Mouse (Mus musculus): Measurements from ENCODE around the gene Rab26.

Rab26 gene

DNA sequence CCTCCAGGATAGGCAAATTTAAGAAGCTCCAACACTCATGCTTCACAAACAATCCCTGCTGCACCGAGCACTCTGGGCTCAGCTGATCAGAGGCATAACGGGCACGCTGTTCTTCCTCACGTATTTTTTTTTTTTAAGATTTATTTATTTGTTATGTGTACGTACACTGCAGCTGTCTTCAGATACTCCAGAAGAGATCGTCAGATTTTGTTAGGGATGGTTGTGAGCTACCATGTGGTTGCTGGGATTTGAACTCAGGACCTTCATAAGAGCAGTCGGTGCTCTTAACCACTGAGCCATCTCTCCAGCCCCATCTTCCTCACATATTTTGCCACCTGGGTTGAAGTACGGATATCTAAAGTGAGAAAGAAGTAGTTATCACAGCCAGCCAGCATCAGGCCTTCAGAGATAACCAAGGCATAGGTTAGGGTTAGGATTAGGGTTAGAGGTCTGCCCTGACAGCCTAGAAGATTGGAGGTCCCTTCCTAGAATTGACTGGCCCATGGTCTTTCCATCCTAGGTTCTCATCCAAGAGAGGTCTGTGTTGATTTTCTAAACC, at the start of gene Rab26:
Gene Rab26 (minus strand): TSS at position 51 of the 559 bp plus-strand sequence.
- DNase-seq = no peak

DNA sequence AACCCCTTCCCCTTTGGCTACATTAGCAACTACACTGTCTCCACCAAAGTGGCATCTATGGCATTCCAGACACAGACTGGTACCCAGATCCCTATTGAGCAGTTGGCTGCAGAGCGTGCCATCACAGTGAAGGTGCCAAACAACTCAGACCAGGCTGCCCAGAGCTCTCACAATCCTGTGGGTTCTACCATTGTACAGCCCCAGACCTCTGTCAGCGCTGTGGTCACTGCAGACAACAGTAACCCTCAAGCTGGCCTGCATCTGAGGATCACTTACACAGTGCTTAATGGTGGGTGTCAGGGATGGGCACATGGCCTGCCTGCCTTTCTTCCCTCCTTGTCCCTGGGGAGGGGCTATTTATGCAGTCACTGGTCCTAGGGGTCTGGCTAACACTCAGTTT, 46.3 kb upstream of the Rab26 start:
- DNase-seq = no peak

DNA sequence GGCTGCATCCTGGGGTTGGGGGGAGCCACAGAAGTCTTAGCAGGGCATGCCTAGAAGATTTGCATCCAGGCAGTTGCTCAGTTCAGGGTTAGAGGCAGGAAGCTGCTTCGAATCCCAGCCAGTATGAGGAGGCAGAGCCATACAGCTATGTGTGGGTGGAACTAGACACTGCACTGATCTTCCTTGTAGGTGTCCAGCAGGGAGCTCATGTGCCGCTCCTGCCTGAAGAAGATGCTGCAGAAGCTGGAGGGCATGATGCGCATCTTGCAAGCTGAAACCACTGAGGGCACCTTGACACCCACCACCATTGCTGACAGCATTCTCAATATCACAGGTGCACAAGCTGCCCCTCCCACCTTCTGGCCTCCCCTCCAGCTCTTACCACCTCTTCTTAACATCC, 45.5 kb upstream of the Rab26 start:
- DNase-seq = no peak

DNA sequence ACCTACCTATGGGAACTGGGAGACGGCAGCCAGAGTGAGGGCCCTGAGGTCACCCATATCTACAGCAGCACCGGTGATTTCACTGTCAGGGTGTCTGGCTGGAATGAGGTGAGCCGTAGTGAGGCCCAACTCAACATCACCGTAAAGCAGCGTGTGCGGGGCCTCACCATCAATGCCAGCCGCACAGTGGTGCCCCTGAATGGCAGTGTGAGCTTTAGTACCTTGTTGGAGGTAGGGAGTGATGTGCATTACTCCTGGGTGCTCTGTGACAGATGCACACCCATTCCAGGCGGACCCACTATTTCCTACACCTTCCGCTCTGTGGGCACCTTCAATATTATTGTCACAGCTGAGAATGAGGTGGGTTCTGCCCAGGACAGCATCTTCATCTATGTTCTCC, 39.8 kb upstream of the Rab26 start:
- no peak for DNase-seq

DNA sequence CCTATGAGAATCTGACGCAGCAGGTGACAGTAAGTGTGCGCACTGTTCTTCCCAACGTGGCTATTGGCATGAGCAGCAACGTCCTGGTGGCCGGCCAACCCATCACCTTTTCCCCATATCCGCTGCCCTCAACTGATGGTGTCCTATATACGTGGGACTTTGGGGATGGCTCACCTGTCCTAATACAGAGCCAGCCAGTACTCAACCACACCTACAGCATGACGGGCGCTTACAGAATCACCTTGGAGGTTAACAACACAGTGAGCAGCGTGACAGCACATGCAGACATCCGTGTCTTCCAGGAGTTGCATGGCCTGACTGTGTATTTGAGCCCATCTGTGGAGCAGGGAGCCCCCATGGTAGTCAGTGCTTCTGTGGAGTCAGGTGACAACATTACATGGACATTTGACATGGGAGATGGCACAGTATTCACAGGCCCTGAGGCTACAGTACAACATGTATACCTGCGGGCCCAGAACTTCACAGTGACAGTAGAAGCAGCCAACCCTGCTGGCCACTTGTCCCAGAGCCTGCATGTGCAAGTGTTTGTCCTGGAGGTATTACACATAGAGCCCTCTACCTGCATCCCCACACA, 38.7 kb upstream of the Rab26 start:
- no peak for DNase-seq

DNA sequence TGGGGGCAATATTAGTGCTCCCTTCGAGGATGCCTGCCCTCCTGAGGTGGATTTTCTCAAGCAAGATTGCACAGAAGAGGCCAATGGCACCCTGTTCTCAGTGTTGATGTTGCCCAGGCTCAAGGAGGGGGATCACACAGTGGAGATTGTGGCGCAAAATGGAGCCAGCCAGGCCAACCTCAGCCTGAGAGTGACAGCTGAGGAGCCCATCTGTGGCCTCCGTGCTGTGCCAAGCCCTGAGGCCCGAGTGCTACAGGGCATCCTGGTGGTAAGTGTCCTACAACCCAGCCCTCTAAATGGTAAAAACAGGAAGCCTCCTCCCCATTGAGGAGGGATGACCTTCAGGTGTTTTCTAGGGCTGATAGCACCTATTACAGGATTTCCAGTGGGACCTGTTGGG, 35.8 kb upstream of the Rab26 start:
- no peak for DNase-seq

DNA sequence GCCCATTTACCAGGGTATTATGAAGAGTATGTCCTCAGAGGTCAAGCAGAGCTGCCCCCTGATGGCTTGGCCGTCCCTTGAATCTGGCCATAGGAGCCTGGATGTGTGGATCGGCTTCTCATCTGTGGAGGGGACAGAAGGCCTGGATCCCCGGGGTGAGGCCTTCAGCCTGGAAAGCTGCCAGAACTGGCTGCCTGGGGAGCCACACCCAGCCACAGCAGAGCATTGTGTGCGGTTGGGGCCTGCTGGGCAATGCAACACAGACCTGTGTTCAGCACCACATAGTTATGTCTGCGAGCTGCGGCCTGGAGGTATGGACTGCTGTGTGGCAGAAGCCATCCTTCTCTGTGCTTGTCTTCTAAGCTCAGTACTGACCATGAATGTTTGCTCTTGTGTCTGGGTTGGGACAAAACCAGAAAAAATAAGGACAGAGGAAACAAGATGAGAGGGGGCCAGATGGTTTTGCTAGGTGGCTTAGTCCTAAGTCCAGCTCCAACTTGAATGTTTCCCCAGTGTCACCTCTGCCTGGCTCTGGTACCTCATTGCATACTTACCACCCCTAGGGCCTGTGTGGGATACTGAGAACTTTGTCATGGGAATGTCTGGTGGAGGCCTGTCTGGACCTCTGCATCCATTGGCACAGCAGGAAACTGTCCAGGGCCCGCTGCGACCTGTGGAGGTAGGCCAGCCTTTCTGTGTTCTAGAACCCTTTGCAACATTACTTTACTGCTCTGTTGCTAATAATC, 33.2 kb upstream of the Rab26 start:
- DNase-seq = no peak

DNA sequence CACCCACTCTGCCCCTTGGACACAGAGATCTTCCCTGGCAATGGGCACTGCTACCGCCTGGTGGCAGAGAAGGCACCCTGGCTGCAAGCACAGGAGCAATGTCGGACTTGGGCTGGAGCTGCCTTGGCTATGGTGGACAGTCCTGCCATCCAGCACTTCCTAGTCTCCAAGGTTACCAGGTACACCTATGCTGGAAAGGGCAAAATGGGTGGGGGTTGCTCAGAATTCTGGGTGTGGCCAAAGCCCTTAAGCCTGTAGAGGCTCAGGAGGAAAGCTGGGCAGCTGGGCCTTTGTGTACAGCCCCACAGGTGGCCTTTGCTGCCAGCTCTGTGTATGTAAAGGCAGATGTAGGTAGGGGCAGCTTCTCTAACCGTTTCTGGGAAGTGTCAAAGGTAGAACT, 31.8 kb upstream of the Rab26 start:
- DNase-seq = no peak

DNA sequence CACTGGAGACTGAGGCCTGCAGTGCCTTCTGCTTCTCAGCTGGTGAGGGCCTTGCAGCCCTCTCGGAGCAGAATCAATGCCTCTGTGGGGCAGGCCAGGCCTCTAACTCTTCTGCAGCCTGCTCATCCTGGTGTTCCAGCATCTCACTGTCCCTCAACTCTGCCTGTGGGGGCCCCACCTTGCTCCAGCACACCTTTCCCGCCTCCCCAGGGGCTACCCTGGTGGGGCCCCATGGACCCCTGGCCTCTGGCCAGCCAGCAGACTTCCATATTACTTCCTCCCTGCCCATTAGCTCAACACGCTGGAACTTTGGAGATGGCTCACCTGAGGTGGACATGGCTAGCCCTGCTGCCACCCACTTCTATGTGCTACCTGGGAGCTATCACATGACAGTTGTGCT, 31.1 kb upstream of the Rab26 start:
- DNase-seq = no peak

DNA sequence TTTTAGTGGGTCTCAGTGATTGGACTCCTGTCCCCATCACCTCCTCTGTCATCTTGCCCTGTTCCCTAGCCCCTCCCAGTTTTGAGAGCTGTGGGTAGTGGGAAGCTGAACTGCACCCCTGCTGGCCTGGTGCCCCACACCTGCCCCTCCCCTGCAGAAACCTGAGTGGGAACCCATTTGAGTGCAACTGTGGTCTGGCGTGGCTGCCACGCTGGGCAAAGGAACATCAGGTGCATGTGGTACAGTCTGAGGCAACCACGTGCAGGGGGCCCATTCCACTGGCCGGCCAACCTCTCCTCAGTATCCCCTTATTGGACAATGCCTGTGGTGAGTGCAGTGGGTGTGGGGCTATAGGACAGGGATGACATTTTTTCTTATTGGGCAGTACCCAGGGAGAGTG, 30.4 kb upstream of the Rab26 start:
- DNase-seq = no peak

DNA sequence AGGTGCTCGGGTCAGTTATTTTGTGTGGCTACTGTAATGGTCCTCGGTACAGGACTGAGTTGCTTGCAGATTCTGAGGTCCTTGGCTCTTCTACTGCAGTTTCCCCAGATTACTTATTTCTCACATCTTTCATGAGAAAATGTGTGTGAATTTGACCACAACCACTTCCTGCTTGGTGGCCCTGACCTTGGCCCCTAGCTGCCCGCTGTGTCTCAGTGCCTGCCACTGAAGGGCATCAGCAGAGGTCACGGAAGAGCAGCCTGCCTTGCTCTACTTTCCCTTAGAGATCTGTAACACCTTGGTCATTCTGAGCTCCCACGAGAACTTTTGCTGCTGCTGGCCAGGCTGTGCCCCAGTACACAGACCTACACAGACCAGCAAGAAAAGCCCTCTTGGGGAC, 29.6 kb upstream of the Rab26 start:
- no peak for DNase-seq

DNA sequence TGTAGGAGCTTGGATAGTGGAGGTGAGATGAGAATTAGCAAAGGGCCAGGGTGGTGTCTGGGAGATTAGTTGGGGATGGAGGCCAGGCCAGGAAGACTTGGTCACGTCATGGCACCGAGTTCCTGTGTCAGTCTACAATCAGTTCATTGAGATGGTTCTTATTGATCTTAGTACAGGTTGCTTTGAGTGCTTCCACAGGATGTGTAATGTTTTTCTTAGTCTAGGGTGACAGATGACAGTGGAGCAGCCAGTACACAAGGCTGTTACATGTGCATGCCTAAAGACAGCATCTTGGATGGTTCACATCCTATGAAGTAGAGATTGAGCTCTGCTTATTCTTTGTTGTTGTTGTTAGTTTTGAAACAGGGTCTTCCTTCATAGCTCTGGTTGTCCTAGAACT, 27.6 kb upstream of the Rab26 start:
- DNase-seq = no peak

DNA sequence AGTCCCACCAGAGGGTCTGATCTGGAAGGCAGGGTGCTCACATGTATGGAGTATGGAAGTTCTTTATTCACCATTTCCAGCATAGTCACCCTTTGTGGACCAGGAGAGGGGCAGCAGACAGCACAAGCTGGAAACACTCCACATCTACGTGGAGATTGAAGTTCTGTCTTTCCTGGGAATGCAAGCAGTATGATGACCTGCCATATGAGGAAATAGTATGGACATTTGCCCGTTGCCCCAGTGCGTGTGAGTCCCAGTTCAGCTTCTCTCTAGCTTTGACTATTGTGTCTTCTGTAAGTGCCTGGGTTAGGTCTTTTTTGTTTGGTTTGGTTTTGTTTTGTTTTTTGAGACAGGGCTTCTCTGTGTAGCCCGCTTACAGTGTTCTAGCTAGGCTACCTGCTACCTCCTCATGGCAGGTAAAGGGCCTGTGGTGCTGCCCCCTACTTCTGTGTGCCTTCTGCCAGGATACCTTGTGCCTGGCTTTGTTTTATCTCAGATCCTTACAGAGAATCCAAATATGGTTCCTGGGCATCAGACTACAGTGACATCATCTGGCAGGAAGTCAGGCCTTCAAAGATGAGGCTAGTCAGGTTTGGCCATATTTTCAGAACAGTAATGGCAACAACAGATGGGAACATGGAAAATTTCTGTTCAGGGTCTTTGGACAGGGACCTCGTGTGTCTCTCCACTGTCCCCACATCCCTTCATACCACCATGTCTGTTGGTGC, 26.5 kb upstream of the Rab26 start:
- DNase-seq = no peak

DNA sequence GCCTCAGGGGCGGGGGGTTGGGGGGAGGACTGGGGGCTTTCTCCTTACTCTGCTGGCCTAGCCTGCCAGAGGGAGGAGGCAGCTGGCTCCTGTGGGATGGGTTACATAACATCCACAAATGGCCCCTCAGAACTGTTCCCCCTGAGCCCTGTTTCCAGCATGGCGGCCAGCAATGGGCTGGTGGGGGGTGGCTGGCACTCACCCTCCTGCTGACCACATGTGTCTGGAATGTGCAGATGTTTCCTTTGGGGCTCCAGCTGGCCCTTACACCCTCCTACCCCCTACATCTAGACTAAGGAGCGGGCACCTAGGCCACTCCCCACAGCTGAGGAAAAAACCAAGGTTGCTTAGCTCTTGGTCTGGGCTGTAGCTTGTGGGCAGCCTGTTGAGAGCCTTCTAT, 25.1 kb upstream of the Rab26 start:
- peak; percentile 15 for DNase-seq

DNA sequence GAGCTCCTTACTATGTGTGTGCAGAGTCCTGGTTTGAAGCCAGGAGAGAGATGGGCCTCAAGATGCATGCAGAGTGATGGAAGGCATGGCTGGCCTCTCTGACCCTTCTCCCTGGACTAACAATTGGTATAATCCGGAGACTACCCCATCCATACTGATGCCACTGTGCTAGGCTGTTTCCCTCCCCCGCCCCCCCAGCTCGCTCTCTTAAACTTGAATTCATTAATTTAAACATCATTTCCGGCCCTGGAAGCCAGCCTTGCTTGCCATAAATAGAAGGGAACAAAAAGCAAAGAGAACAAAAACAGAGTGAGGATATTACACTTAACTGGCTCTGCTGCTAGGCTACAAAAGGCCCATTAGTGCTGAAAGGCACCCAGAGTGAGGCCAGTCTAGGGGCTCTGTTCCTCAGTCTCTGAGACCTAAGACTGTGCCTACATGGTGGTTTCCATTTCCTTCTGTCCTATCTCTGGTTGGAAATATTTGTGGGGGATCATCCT, 24.6 kb upstream of the Rab26 start:
- no peak for DNase-seq

DNA sequence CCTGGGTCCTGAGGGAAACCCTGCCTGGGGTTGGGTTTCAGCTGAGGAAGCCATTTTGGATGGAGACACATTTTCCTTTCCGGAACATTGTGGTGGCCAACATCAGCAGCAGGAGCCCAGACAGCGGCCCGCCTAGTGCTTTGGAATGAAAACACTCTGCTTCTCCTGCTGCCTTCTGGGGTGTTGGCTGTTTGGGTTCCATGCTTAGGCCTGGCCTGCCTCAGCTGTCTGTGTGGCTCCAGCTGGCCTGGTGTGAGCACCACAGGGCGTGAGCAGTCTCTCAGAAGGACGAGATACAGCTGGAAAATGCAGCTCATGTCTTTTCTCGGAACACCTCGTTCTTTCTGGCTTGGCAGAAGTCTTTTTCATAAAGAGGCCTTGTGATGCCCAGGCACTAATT, 23.1 kb upstream of the Rab26 start:
- no peak for DNase-seq

DNA sequence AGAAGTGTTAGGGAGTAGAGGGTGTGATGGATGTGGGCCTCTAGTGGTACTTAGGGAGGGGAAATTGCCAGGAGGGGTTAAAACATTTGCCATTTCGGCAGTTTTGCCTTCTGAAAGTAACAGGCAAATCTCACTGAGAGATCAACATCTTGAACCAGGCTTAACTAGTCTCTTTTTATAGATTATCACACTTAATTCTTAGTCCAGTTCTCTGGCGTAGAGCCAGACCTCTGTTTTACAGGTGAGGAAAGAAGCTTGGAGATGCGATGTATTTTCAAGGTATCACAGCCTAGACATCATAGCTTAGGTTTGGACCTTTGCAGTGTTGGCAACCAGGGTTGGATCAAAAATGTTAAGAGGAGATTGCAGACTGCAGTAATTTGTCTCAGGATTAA, 17.0 kb upstream of the Rab26 start:
- no peak for DNase-seq

DNA sequence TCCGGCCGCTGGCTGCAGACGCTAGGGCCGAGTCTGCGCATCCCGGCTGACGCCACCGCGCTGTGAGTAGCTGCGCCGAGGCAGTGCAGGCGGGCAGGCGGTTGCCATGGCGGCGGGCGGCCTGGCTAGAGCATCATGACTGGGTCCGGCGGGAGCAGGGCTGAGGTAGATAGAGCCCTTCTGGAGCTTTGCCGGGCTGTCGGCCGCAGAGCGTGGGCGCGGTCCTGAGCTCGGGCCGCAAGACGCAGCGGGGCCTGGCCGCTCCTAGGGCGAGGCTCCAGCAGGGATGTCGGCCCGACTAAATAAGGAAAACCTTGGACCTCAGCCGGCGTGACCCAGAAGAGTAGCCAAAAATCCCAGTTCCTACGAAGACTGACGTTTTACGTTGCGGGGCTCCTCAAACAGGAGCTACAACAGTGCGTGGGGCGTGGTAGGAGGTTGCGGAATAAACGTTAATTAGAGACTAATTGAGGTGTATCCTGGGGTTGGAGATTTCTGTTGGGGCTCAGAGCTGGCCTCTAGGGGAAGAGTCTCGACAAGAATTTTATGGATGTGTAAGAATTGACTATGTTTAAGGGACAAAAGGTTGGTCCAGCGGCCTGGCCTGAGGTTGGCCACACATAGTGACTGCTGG, 16.5 kb upstream of the Rab26 start:
- DNase-seq = peak; percentile 75

DNA sequence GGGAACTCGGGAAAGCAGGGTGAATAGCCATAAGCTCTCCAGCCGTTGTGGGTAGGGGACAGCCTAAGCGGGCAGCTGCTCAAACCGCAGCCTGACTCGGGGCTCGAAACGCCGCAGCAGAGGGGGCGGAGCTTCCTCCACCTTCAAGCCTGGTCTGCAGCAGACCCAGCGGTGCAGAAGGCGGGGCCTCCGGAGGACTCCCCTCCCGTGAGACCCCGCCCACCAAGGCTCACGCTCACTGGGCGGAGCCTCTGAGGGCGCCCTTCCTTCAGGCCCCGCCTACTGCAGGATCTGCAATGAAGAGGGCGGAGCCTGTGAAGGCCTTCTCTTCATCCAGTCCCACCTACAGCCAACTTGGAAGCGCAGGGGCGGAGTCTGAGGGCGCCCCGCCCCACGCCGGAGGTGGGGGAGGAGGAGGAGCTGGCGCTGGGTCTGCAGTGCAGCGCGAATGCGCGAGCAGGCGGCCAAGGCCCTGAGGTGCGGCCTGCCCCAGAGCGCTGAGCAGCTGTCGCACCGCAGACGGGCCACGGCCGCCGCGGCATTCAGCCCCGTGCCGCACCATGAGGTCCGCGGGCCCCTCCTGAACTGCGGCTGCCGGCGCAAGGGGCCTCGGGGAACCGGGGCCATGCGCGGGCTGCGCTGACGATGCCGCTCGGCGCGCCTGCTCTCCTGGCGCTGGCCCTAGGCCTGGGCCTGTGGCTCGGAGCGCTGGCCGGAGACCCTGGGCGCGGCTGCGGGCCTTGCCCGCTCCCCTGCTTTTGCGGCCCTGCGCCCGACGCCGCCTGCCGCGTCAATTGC, 15.8 kb upstream of the Rab26 start, which contains the start of gene Pkd1:
Gene Pkd1 (plus strand): TSS at position 217 of the 798 bp plus-strand sequence.
- peak; percentile 99 for DNase-seq

DNA sequence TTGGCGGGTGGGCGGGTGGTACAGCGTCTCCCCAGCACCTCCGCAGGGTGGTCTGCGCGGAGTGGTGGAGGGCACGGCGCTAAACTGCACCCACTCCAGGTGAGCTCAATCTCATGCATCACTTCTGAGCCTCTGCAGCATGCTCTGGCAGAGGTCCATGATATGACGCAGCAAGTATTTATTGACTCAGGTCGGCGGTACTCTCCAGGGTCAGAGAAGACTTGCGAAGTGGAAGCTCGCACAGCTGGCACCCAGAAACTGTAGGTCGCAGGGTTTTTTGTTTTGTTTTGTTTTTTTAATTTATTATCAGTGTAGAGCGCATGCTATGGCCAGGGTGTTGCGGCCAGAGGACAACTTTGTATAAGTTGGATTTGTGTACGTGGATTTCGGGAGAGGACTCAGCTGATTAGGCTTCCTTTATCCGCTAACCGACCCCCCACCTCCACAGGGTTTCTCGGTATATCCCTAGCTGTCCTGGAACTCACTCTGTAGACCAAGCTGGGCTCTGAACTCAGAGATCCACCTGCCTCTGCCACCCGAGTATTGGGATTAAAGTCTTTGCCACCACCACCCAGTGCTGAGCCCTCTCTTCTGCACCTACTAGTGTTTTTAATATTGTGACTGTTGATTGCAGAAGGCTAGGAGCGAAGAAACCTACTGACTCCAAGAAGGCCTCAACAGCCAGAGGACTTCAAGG, 15.1 kb upstream of the Rab26 start:
- DNase-seq = peak; percentile 79

DNA sequence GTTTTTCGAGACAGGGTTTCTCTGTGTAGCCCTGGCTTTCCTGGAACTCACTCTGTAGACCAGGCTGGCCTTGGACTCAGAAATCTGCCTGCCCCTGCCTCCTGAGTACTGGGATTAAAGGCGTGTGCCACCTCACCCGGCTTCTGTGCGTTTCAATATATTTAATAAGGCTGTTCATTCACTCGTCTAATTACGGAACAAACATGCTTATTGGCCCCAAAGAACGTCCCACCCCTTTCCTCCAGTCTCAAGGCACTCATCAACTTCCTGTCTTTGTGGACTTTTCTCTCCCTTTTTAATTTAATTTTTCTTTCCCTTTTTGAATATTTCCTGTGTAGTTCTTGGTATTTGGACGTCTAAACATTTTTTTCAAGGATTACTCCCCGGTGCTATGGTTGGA, 14.4 kb upstream of the Rab26 start:
- DNase-seq = peak; percentile 37

DNA sequence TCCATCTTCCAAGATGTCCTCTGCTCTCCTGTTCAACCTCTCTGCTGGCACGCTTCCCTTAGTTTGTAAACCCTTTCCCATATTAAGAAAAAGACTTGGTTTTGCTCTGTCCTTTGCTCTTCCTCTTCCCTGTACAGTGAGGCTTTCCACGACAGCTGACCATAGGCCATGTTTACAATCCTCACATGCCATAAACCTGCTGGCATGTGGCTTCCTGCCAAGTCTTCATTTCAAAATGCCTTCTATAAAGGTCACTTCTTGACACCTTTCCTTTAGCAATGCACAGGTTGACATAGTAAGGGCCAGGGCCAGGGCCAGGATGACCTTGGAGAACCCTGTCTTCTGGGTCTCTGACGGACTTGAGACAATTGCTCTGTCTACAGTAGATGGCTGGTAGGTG, 12.2 kb upstream of the Rab26 start:
- peak; percentile 39 for DNase-seq
